Mouse (Mus musculus) forebrain, embryonic 14.5 days (tissue): ENCODE data around the gene Bfsp2. TPM values are rescaled to one million over a fixed set of nuclear protein-coding genes. Genes with fewer than 3 reads are reported as not detected.

Experiments
- ATAC-seq: fragments of 200-750 bp; cut with Nextera tagmentation; 2 replicates; pipeline ENCODE4 v1.8.0; 2017; ENCODE audit warnings: mild to moderate bottlenecking, moderate library complexity
- DNase-seq: peaks from one replicate; pipeline ENCODE4 v3.0.0-alpha.2; 2015; ENCODE audit warnings: low spot score
- H3K27ac ChIP-seq: fragments of 300-500 bp; sonication (generic); 2 replicates; pipeline ENCODE4 v1.5.1; 2014; ENCODE audit warnings: low read depth, mild to moderate bottlenecking, control low read depth, low read length, moderate library complexity
- H3K27me3 ChIP-seq: fragments of 300-500 bp; sonication (generic); replicated peaks from 2 replicates; pipeline ENCODE4 v1.6.1; 2014; ENCODE audit warnings: low read length, control low read depth, mixed read lengths; ENCODE audit not compliant: control insufficient read depth, insufficient read depth
- H3K36me3 ChIP-seq: fragments of 300-500 bp; sonication (generic); 2 replicates; pipeline ENCODE4 v1.6.1; 2014; ENCODE audit warnings: low read length, control low read depth; ENCODE audit not compliant: control insufficient read depth, insufficient read depth
- H3K4me1 ChIP-seq: fragments of 300-500 bp; sonication (generic); 2 replicates; pipeline ENCODE4 v1.6.1; 2014; ENCODE audit warnings: antibody characterized with exemption, low read length, control low read depth; ENCODE audit not compliant: control insufficient read depth, insufficient read depth
- H3K4me2 ChIP-seq: fragments of 300-500 bp; sonication (generic); 2 replicates; pipeline ENCODE4 v1.6.1; 2014; ENCODE audit warnings: mild to moderate bottlenecking, control low read depth, low read length
- H3K4me3 ChIP-seq: fragments of 300-500 bp; sonication (generic); 2 replicates; pipeline ENCODE4 v1.5.1; 2014; ENCODE audit warnings: low read depth, low read length, control low read depth
- H3K9ac ChIP-seq: fragments of 300-500 bp; sonication (generic); 2 replicates; pipeline ENCODE4 v1.6.1; 2014; ENCODE audit warnings: mild to moderate bottlenecking, low read length, control low read depth, moderate library complexity
- H3K9me3 ChIP-seq: fragments of 300-500 bp; sonication (generic); replicated peaks from 2 replicates; pipeline ENCODE4 v1.6.1; 2016; ENCODE audit warnings: low read length, control low read depth, mixed read lengths; ENCODE audit not compliant: control insufficient read depth
- WGBS: fragments of 180-500 bp; shearing (Covaris S2); extraction: QIAGEN DNeasy Blood & Tissue Kit; methylation state at CpG from one replicate; pipeline ENCODE4 v1.1.7; 2014; 5-methylcytosine and 5-hydroxymethylcytosine counted together
- polyA plus RNA-seq: library from polyadenylated mRNA; unstranded; fragments of >200 nt; fragmentation: Nextera tagmentation; extraction: Ambion mirVana; gene quantifications from 2 replicates; pipeline ENCODE4 v1.2.1, GENCODE M21; 2014

Gene Bfsp2
- polyA plus RNA-seq, 1 experiment from 2014 or later = 1.5 TPM

GRCm38 (mm10) chr9:103378686-103379085, 101.5 kb downstream of the Bfsp2 start:
- no peak overlapping the region for H3K9ac ChIP-seq
- ATAC-seq (no peak), DNase-seq (no peak)
- H3K4me1 ChIP-seq = no peaks in the 10 kb centered on the region
- H3K9me3 ChIP-seq = no peaks in the 10 kb centered on the region
- no peaks in the 10 kb centered on the region for H3K36me3 ChIP-seq
- no peak overlapping the region for H3K4me3 ChIP-seq
- H3K27ac ChIP-seq = no peak overlapping the region
- no peak overlapping the region for H3K4me2 ChIP-seq
- no peaks in the 10 kb centered on the region for H3K27me3 ChIP-seq
- 40% methylated on average over 10 of the region's 10 CpGs for WGBS

GRCm38 (mm10) chr9:103376346-103377320, 103.6 kb downstream of the Bfsp2 start:
- no peak for ATAC-seq
- 68% methylated on average over 7 of the region's 7 CpGs for WGBS

More at GRCm38 (mm10) chr9:103376346-103377320, 103.6 kb downstream of the Bfsp2 start:
- no peaks in the 10 kb centered on the region for H3K4me1 ChIP-seq
- no peak overlapping the region for H3K4me2 ChIP-seq
- H3K36me3 ChIP-seq = no peaks in the 10 kb centered on the region
- no peak overlapping the region for H3K4me3 ChIP-seq
- H3K9me3 ChIP-seq = no peaks in the 10 kb centered on the region
- no peak overlapping the region for H3K9ac ChIP-seq
- H3K27ac ChIP-seq = no peak overlapping the region
- H3K27me3 ChIP-seq = no peaks in the 10 kb centered on the region
- no peak for DNase-seq

Other genes starting within 250 kb of the Bfsp2 start
- 30.0 and 41.3 TPM in 2 replicates for gene Trf, start 250.0 kb downstream of the Bfsp2 start, polyA plus RNA-seq
- 0.29 and 0.93 TPM in 2 replicates for gene 1300017J02Rik, start 175.3 kb downstream of the Bfsp2 start, polyA plus RNA-seq
- gene Topbp1, start 175.2 kb downstream of the Bfsp2 start, polyA plus RNA-seq = 31.2 and 31.4 TPM in 2 replicates
- 74.2 and 76.3 TPM in 2 replicates for gene Cdv3, start 114.6 kb downstream of the Bfsp2 start, polyA plus RNA-seq